Mouse (Mus musculus) testis, adult 2 months (tissue): ENCODE data around the gene Ptges3l.

Experiments
- CTCF ChIP-seq: fragments of 200-500 bp; IDR thresholded peaks from 2 replicates; pipeline ENCODE4 v1.5.1; 2012; ENCODE audit warnings: low read depth, mild to moderate bottlenecking, inconsistent platforms, low read length, moderate library complexity; ENCODE audit not compliant: control insufficient read depth, insufficient read depth, insufficient replicate concordance
- POLR2A ChIP-seq: fragments of 200-500 bp; IDR thresholded peaks from 2 replicates; pipeline ENCODE4 v1.6.1; 2012; ENCODE audit warnings: low read depth, mild to moderate bottlenecking, inconsistent platforms, low read length, moderate library complexity; ENCODE audit not compliant: control insufficient read depth

DNA sequence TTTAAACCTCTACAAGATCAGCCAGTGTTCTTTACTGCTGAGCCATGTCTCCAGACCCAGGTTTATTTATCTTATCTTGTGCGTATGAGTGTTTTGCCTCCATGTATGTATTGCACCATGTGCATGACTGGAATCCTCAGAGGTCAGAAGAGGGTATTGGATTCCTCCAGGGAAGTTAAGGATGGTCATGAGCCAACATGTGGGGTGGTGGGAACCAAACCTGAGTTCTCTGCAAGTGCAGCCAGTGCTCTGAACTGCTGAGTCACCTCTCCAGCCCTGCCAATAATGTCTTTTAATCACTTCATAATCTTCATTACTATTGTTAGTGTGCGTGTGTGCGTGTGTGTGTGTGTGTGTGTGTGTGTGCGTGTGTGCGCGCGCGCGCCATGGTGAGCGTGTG, 26.4 kb upstream of the Ptges3l start:
- TF ChIP-seq CTCF (no peak), POLR2A (no peak)
